Comparison of ENCODE assay signal across 7 mouse cellular contexts in genomic region chrX:167208978-167209754, GRCm38 (mm10). TPM values are rescaled to one million over a fixed set of nuclear protein-coding genes. Genes with fewer than 3 reads are reported as not detected.
DNase-seq lines count a peak whose midpoint lies in the region; ATAC-seq and TF ChIP-seq lines count a peak whose summit lies in the region.

Tmsb4x (minus strand) TSS chrX:167209315.

- 20% methylated on average over 34 of the region's 39 CpGs for WGBS in embryonic facial prominence, embryonic 14.5 days
- WGBS in heart, adult 2 months = 14% methylated on average over 39 of the region's 39 CpGs
- WGBS in limb, embryonic 14.5 days = 24% methylated on average over 39 of the region's 39 CpGs
- 15% methylated on average over 32 of the region's 39 CpGs for WGBS in midbrain, embryonic 16.5 days
- 24% methylated on average over 39 of the region's 39 CpGs for WGBS in spleen, adult 2 months

- intact Hi-C loops in heart, adult 2 months (cut with DNase I) = loop anchor here (10.0 kb wide), 3 partner anchors 54 to 174 kb away; no protein-coding TSS in a partner anchor

- TF ChIP-seq EP300 in heart, adult 2 months (IDR thresholded peaks at IDR 0.05; ENCODE audit: insufficient read depth, low read depth, low read length) = peak; percentile 73; the same call in 1 of the 2 replicates

- H3K36me3 ChIP-seq in embryonic facial prominence, embryonic 14.5 days (ENCODE audit: control insufficient read depth, insufficient read depth, low read length) = peaks cover 9% of the 10 kb centered on the region; the same call in 1 of the 2 replicates
- H3K36me3 ChIP-seq in heart, adult 2 months (ENCODE audit: control insufficient read depth, insufficient read depth, low read length) = peaks cover 8% of the 10 kb centered on the region
- H3K36me3 ChIP-seq in limb, embryonic 14.5 days (ENCODE audit: control insufficient read depth, insufficient read depth, low read length) = peaks cover 7% of the 10 kb centered on the region; the same call in 1 of the 2 replicates
- no peaks in the 10 kb centered on the region for H3K36me3 ChIP-seq in midbrain, embryonic 16.5 days (ENCODE audit: control insufficient read depth, insufficient read depth, low read length)
- peaks cover 12% of the 10 kb centered on the region for H3K36me3 ChIP-seq in spleen, adult 2 months (ENCODE audit: control insufficient read depth, insufficient read depth, low read length)

- H3K79me2 ChIP-seq in heart, adult 2 months (replicated peaks; ENCODE audit: control insufficient read depth, insufficient read depth, low read length) = no peaks in the 10 kb centered on the region

- peak within 1 kb of the TSS; percentile 86 for H3K9ac ChIP-seq in embryonic facial prominence, embryonic 14.5 days (ENCODE audit: low read depth, low read length)
- peak within 1 kb of the TSS; percentile 98 for H3K9ac ChIP-seq in heart, adult 2 months (ENCODE audit: low read depth, low read length)
- peak within 1 kb of the TSS; percentile 70 for H3K9ac ChIP-seq in limb, embryonic 14.5 days (ENCODE audit: low read depth, low read length, severe bottlenecking)
- H3K9ac ChIP-seq in midbrain, embryonic 16.5 days (ENCODE audit: low read depth, low read length) = peak within 1 kb of the TSS; percentile 85

- peak within 1 kb of the TSS; percentile 86 for H3K27ac ChIP-seq in embryonic facial prominence, embryonic 14.5 days (replicated peaks; ENCODE audit: low read depth, low read length)
- peak within 1 kb of the TSS; percentile 94 for H3K27ac ChIP-seq in heart, adult 2 months
- peak within 1 kb of the TSS; percentile 77 for H3K27ac ChIP-seq in limb, embryonic 14.5 days (replicated peaks; ENCODE audit: low read depth, low read length)
- peak within 1 kb of the TSS; percentile 96 for H3K27ac ChIP-seq in midbrain, embryonic 16.5 days (ENCODE audit: low read length)
- peak within 1 kb of the TSS; percentile 98 for H3K27ac ChIP-seq in spleen, adult 2 months (ENCODE audit: insufficient read depth, low read length)

- peak within 1 kb of the TSS; percentile 58 for H3K4me3 ChIP-seq in embryonic facial prominence, embryonic 14.5 days (ENCODE audit: low read depth, low read length)
- peak within 1 kb of the TSS; percentile 56 for H3K4me3 ChIP-seq in heart, adult 2 months
- peak within 1 kb of the TSS; percentile 52 for H3K4me3 ChIP-seq in limb, embryonic 14.5 days (replicated peaks; ENCODE audit: low read length)
- peak within 1 kb of the TSS; percentile 57 for H3K4me3 ChIP-seq in midbrain, embryonic 16.5 days (ENCODE audit: low read depth, low read length)
- peak within 1 kb of the TSS; percentile 68 for H3K4me3 ChIP-seq in spleen, adult 2 months (ENCODE audit: extremely low read depth, insufficient read depth, insufficient read length)

- TF ChIP-seq CTCF in heart, adult 2 months (IDR thresholded peaks at IDR 0.05) = no peak
- no peak for TF ChIP-seq CTCF in spleen, adult 2 months (IDR thresholded peaks at IDR 0.05; ENCODE audit: extremely low read depth, insufficient read depth, insufficient read length, insufficient replicate concordance)

- H3K27me3 ChIP-seq in embryonic facial prominence, embryonic 14.5 days (replicated peaks; ENCODE audit: control insufficient read depth, insufficient read depth, low read length) = peaks cover 28% of the 10 kb centered on the region
- no peaks in the 10 kb centered on the region for H3K27me3 ChIP-seq in heart, adult 2 months (ENCODE audit: control insufficient read depth, insufficient read depth, low read length)
- peaks cover 15% of the 10 kb centered on the region; the same call in 1 of the 2 replicates for H3K27me3 ChIP-seq in limb, embryonic 14.5 days (ENCODE audit: control insufficient read depth, insufficient read depth, low read length)
- no peaks in the 10 kb centered on the region for H3K27me3 ChIP-seq in midbrain, embryonic 16.5 days (ENCODE audit: control insufficient read depth, insufficient read depth, low read depth, low read length)
- H3K27me3 ChIP-seq in spleen, adult 2 months (ENCODE audit: control insufficient read depth, insufficient read depth, low read length) = no peaks in the 10 kb centered on the region

- ATAC-seq in embryonic facial prominence, embryonic 14.5 days (ENCODE audit: low read depth) = peak; percentile 84
- peak; percentile 86 for ATAC-seq in limb, embryonic 14.5 days (ENCODE audit: low FRiP score, low read depth)
- peak; percentile 91 for ATAC-seq in midbrain, embryonic 16.5 days

- H3K4me1 ChIP-seq in embryonic facial prominence, embryonic 14.5 days (ENCODE audit: control insufficient read depth, insufficient read depth, low read length) = no peaks in the 10 kb centered on the region
- peaks cover 8% of the 10 kb centered on the region for H3K4me1 ChIP-seq in heart, adult 2 months (ENCODE audit: control insufficient read depth, insufficient read depth, low read length)
- no peaks in the 10 kb centered on the region for H3K4me1 ChIP-seq in limb, embryonic 14.5 days (ENCODE audit: control insufficient read depth, insufficient read depth, low read length)
- H3K4me1 ChIP-seq in midbrain, embryonic 16.5 days (ENCODE audit: control insufficient read depth, insufficient read depth, low read length) = peaks cover 5% of the 10 kb centered on the region; the same call in 1 of the 2 replicates
- peaks cover 11% of the 10 kb centered on the region for H3K4me1 ChIP-seq in spleen, adult 2 months (ENCODE audit: control insufficient read depth, insufficient read depth, insufficient read length)

- no peaks in the 10 kb centered on the region for H3K9me3 ChIP-seq in embryonic facial prominence, embryonic 14.5 days (ENCODE audit: control insufficient read depth, low read length)
- no peaks in the 10 kb centered on the region for H3K9me3 ChIP-seq in limb, embryonic 14.5 days (ENCODE audit: control insufficient read depth, low read length)
- H3K9me3 ChIP-seq in midbrain, embryonic 16.5 days (replicated peaks; ENCODE audit: control insufficient read depth, low read length, poor library complexity, severe bottlenecking) = no peaks in the 10 kb centered on the region

- TF ChIP-seq POLR2A in heart, adult 2 months (IDR thresholded peaks at IDR 0.05; ENCODE audit: insufficient read depth, low read depth, low read length) = peak; percentile 100
- TF ChIP-seq POLR2A in limb, embryonic 14.5 days (IDR thresholded peaks at IDR 0.05; ENCODE audit: borderline replicate concordance, extremely low read depth, insufficient read depth, insufficient read length) = peak; percentile 95; the same call in 1 of the 2 replicates
- TF ChIP-seq POLR2A in spleen, adult 2 months (IDR thresholded peaks at IDR 0.05; ENCODE audit: low read depth, low read length) = peak; percentile 99

- peak within 1 kb of the TSS; percentile 55 for H3K4me2 ChIP-seq in embryonic facial prominence, embryonic 14.5 days (ENCODE audit: low read depth, low read length)
- peak within 1 kb of the TSS; percentile 49 for H3K4me2 ChIP-seq in limb, embryonic 14.5 days (replicated peaks; ENCODE audit: low read depth, low read length, severe bottlenecking)
- peak within 1 kb of the TSS; percentile 53 for H3K4me2 ChIP-seq in midbrain, embryonic 16.5 days (ENCODE audit: low read length)

- peak; percentile 79 to 85 for DNase-seq in adrenal gland, postnatal 36 days
- DNase-seq in embryonic facial prominence, embryonic 14.5 days (ENCODE audit: low spot score) = peak; percentile 92
- DNase-seq in heart, adult 2 months = peak; percentile 89 to 90
- peak; percentile 58 to 70 for DNase-seq in kidney, adult 8-10 months
- peak; percentile 78 for DNase-seq in limb, embryonic 14.5 days (ENCODE audit: low spot score)
- peak; percentile 74 to 81 for DNase-seq in spleen, adult 2 months (ENCODE audit: low read depth in 1 of 2, low spot score in 2 of 2)

RNA-seq across cellular contexts. Expression of gene Tmsb4x, which starts in this region (rescaled TPM):
- 100 to 1,000 TPM; 356 to 454 TPM for total RNA-seq in adrenal gland, postnatal 36 days (2021)
- 2,773 and 2,890 TPM in 2 replicates for polyA plus RNA-seq in embryonic facial prominence, embryonic 14.5 days (2014; fragmentation: Nextera tagmentation; extraction: Ambion mirVana)
- total RNA-seq in heart, adult 2 months (2021) = 100 to 1,000 TPM; 435 to 610 TPM
- polyA plus RNA-seq in heart, adult 2 months (2012; rRNA removed) = 211 and 313 TPM in 2 replicates
- polyA plus RNA-seq in limb, embryonic 14.5 days (2012; rRNA removed) = 823 and 1,445 TPM in 2 replicates
- polyA plus RNA-seq in limb, embryonic 14.5 days (2014; fragmentation: Nextera tagmentation; extraction: Ambion mirVana) = 2,522 and 2,721 TPM in 2 replicates
- polyA plus RNA-seq in midbrain, embryonic 16.5 days (2015; fragmentation: Nextera tagmentation; extraction: Ambion mirVana) = 4,447 and 4,880 TPM in 2 replicates
- polyA plus RNA-seq in spleen, adult 2 months (2012; rRNA removed) = 327 and 363 TPM in 2 replicates

Comparison
In these comparisons a context has a peak if more than half of its experiments do, and no peak if none do; other contexts are left out.
1. Peak in every context shown above with its lines: DNase-seq, ATAC-seq, H3K4me3 ChIP-seq and H3K27ac ChIP-seq.